Mouse (Mus musculus) ovary, postnatal 36 days (tissue): ENCODE measurements around the gene Kcnq1.

Experiments
- DNase-seq: peaks from one replicate; pipeline ENCODE4 v3.0.0; 2022; ENCODE audit warnings: low spot score, mixed read lengths

Kcnq1 gene

GRCm38 (mm10) chr7:143185506-143185905 lies 79.3 kb downstream of the Kcnq1 start:
- DNase-seq, result no peak

- no peak for DNase-seq
Measured at GRCm38 (mm10) chr7:143186378-143186777, 80.2 kb downstream of the Kcnq1 start.

GRCm38 (mm10) chr7:143187181-143187580 lies 81.0 kb downstream of the Kcnq1 start:
- DNase-seq, result no peak

GRCm38 (mm10) chr7:143188589-143188988 lies 82.4 kb downstream of the Kcnq1 start:
- no peak for DNase-seq

GRCm38 (mm10) chr7:143189965-143190722 lies 84.0 kb downstream of the Kcnq1 start:
- DNase-seq, result no peak

GRCm38 (mm10) chr7:143190911-143191310 lies 84.7 kb downstream of the Kcnq1 start:
- DNase-seq, result no peak

GRCm38 (mm10) chr7:143192392-143192791 lies 86.2 kb downstream of the Kcnq1 start:
- no peak for DNase-seq

GRCm38 (mm10) chr7:143194064-143194463 lies 87.9 kb downstream of the Kcnq1 start:
- no peak for DNase-seq

GRCm38 (mm10) chr7:143197951-143198440 lies 91.8 kb downstream of the Kcnq1 start:
- DNase-seq, result no peak

- DNase-seq, result no peak
Measured at GRCm38 (mm10) chr7:143198443-143198842, 92.3 kb downstream of the Kcnq1 start.

- DNase-seq, result no peak
Measured at GRCm38 (mm10) chr7:143201255-143201654, 95.1 kb downstream of the Kcnq1 start.

- no peak for DNase-seq
Measured at GRCm38 (mm10) chr7:143203897-143204296, 97.7 kb downstream of the Kcnq1 start.

- DNase-seq, result no peak
Measured at GRCm38 (mm10) chr7:143207044-143207443, 100.9 kb downstream of the Kcnq1 start.

- no peak for DNase-seq
Measured at GRCm38 (mm10) chr7:143210796-143211195, 104.6 kb downstream of the Kcnq1 start.

- DNase-seq, result no peak
Measured at GRCm38 (mm10) chr7:143251206-143251605, 145.0 kb downstream of the Kcnq1 start.

GRCm38 (mm10) chr7:143253126-143253871 lies 147.1 kb downstream of the Kcnq1 start:
- no peak for DNase-seq

GRCm38 (mm10) chr7:143254901-143255300 lies 148.7 kb downstream of the Kcnq1 start:
- no peak for DNase-seq

- no peak for DNase-seq
Measured at GRCm38 (mm10) chr7:143261246-143261645, 155.1 kb downstream of the Kcnq1 start.

- DNase-seq, result no peak
Measured at GRCm38 (mm10) chr7:143263557-143263956, 157.4 kb downstream of the Kcnq1 start.

- DNase-seq, result no peak
Measured at GRCm38 (mm10) chr7:143263966-143264365, 157.8 kb downstream of the Kcnq1 start.

GRCm38 (mm10) chr7:143265386-143265785 lies 159.2 kb downstream of the Kcnq1 start:
- no peak for DNase-seq

- no peak for DNase-seq
Measured at GRCm38 (mm10) chr7:143265829-143266438, 159.8 kb downstream of the Kcnq1 start.

- no peak for DNase-seq
Measured at GRCm38 (mm10) chr7:143273747-143274146, 167.6 kb downstream of the Kcnq1 start.
